8 mouse cellular contexts compared by ENCODE assay signal in genomic region chr9:45905811-45906237, GRCm38 (mm10). TPM values are rescaled to one million over a fixed set of nuclear protein-coding genes. Genes with fewer than 3 reads are reported as not detected.
DNase-seq lines count a peak whose midpoint lies in the region; ATAC-seq and TF ChIP-seq lines count a peak whose summit lies in the region.

No protein-coding gene starts in this region.

- 1% methylated on average over 23 of the region's 27 CpGs for WGBS in lung, adult 2 months
- 0% methylated on average over 17 of the region's 27 CpGs for WGBS in forebrain, embryonic 14.5 days
- 2% methylated on average over 21 of the region's 27 CpGs for WGBS in kidney, adult 2 months
- WGBS in lung, postnatal 0 days: under 1% methylated on average over 7 of the region's 27 CpGs

- no peaks in the 10 kb centered on the region for H3K9me3 ChIP-seq in forebrain, embryonic 14.5 days (replicated peaks; ENCODE audit: control insufficient read depth, low read length)
- no peaks in the 10 kb centered on the region for H3K9me3 ChIP-seq in lung, postnatal 0 days (ENCODE audit: low read length)

- peak overlapping the region; percentile 88 for H3K27ac ChIP-seq in forebrain, embryonic 14.5 days (ENCODE audit: low read depth, low read length)
- H3K27ac ChIP-seq in kidney, adult 2 months (ENCODE audit: insufficient read depth, low read depth, low read length): peak overlapping the region; percentile 78
- H3K27ac ChIP-seq in lung, postnatal 0 days (ENCODE audit: low read length): peak overlapping the region; percentile 99

- peaks cover 42% of the 10 kb centered on the region for H3K36me3 ChIP-seq in forebrain, embryonic 14.5 days (ENCODE audit: control insufficient read depth, insufficient read depth, low read length)
- H3K36me3 ChIP-seq in kidney, adult 2 months (ENCODE audit: control insufficient read depth, insufficient read depth, low read length): no peaks in the 10 kb centered on the region
- H3K36me3 ChIP-seq in lung, postnatal 0 days (ENCODE audit: insufficient read depth, low read length): 0 out of 2 replicates have a peak, but pooled peaks cover 14% of the 10 kb centered on the region

- peaks cover 17% of the 10 kb centered on the region for H3K4me1 ChIP-seq in lung, adult 2 months (ENCODE audit: control insufficient read depth, insufficient read depth, low read length)
- peaks cover 15% of the 10 kb centered on the region for H3K4me1 ChIP-seq in forebrain, embryonic 14.5 days (ENCODE audit: control insufficient read depth, insufficient read depth, low read length)
- peaks cover 14% of the 10 kb centered on the region; the same call in 1 of the 2 replicates for H3K4me1 ChIP-seq in kidney, adult 2 months (ENCODE audit: control insufficient read depth, insufficient read depth, low read length)
- peaks cover 8% of the 10 kb centered on the region; the same call in 1 of the 2 replicates for H3K4me1 ChIP-seq in lung, postnatal 0 days (ENCODE audit: insufficient read depth, low read depth, low read length)

- no peak for DNase-seq in lung, adult 2 months
- DNase-seq in lung, postnatal 36 days: no peak
- DNase-seq in adrenal gland, postnatal 4 days (ENCODE audit: low spot score in 2 of 2): peak; percentile 12 to 22
- DNase-seq in forebrain, embryonic 14.5 days (ENCODE audit: low spot score): peak; percentile 41
- peak; percentile 34 for DNase-seq in kidney, adult 2 months
- peak; percentile 57 for DNase-seq in lung, postnatal 0 days (ENCODE audit: low spot score)
- DNase-seq in spleen, postnatal 36 days (ENCODE audit: low spot score in 2 of 2): peak; percentile 6 to 17
- no peak for DNase-seq in thymus, postnatal 4 days

- H3K9ac ChIP-seq in forebrain, embryonic 14.5 days (ENCODE audit: low read length): peak overlapping the region; percentile 90
- H3K9ac ChIP-seq in lung, postnatal 0 days (replicated peaks; ENCODE audit: low read depth): peak overlapping the region; percentile 98

- no peak for TF ChIP-seq CTCF in lung, adult 2 months (IDR thresholded peaks at IDR 0.05; ENCODE audit: insufficient read depth, low read length)
- no peak for TF ChIP-seq CTCF in kidney, adult 2 months (conservative IDR thresholded peaks at IDR 0.05; ENCODE audit: insufficient read depth, insufficient read length, low read depth, low read length)
- TF ChIP-seq CTCF in lung, postnatal 0 days (IDR thresholded peaks at IDR 0.05): no peak

- peak overlapping the region; percentile 96 for H3K4me3 ChIP-seq in lung, adult 2 months (replicated peaks; ENCODE audit: extremely low read depth, low read depth, low read length)
- H3K4me3 ChIP-seq in forebrain, embryonic 14.5 days (ENCODE audit: low read depth, low read length): peak overlapping the region; percentile 91
- peak overlapping the region; percentile 81 for H3K4me3 ChIP-seq in kidney, adult 2 months (ENCODE audit: insufficient read depth, low read depth, low read length)
- peak overlapping the region; percentile 79 for H3K4me3 ChIP-seq in lung, postnatal 0 days (ENCODE audit: low read depth, low read length)

- H3K4me2 ChIP-seq in forebrain, embryonic 14.5 days (ENCODE audit: low read length): peak overlapping the region; percentile 69
- peak overlapping the region; percentile 84 for H3K4me2 ChIP-seq in lung, postnatal 0 days (replicated peaks; ENCODE audit: low read depth, low read length)

- peak; percentile 48 for ATAC-seq in forebrain, embryonic 14.5 days
- ATAC-seq in lung, postnatal 0 days: peak; percentile 32

- TF ChIP-seq POLR2A in lung, adult 2 months (IDR thresholded peaks at IDR 0.05; ENCODE audit: borderline replicate concordance, extremely low read depth, low read depth, low read length): no peak
- TF ChIP-seq POLR2A in kidney, adult 2 months (IDR thresholded peaks at IDR 0.05; ENCODE audit: low read depth, low read length): no peak

- no peak for TF ChIP-seq EP300 in lung, postnatal 0 days (IDR thresholded peaks at IDR 0.05)

- H3K27me3 ChIP-seq in forebrain, embryonic 14.5 days (replicated peaks; ENCODE audit: control insufficient read depth, insufficient read depth, low read length): no peaks in the 10 kb centered on the region
- H3K27me3 ChIP-seq in kidney, adult 2 months (replicated peaks; ENCODE audit: control insufficient read depth, insufficient read depth, low read length): no peaks in the 10 kb centered on the region
- H3K27me3 ChIP-seq in lung, postnatal 0 days (replicated peaks; ENCODE audit: insufficient read depth, low read length): no peaks in the 10 kb centered on the region

RNA-seq across cellular contexts. Expression of gene Pcsk7, which starts 0.5 kb away (rescaled TPM):
- polyA plus RNA-seq in lung, adult 2 months (2012; rRNA removed): 29.0 and 33.4 TPM in 2 replicates
- 10 to 100 TPM; 31.3 to 35.6 TPM for total RNA-seq in adrenal gland, postnatal 4 days (2021)
- 13.6 and 16.2 TPM in 2 replicates for polyA plus RNA-seq in forebrain, embryonic 14.5 days (2014; fragmentation: Nextera tagmentation; extraction: Ambion mirVana)
- 32.0 and 53.8 TPM in 2 replicates for polyA plus RNA-seq in kidney, adult 2 months (2012; rRNA removed)
- 21.1 and 22.3 TPM in 2 replicates for polyA plus RNA-seq in lung, postnatal 0 days (2015; fragmentation: Nextera tagmentation; extraction: Ambion mirVana)

RNA-seq across cellular contexts. Expression of gene Rnf214, which starts 0.9 kb away (rescaled TPM):
- polyA plus RNA-seq in lung, adult 2 months (2012; rRNA removed): 12.3 and 16.3 TPM in 2 replicates
- 10 to 100 TPM; 53.9 to 58.1 TPM for total RNA-seq in adrenal gland, postnatal 4 days (2021)
- 70.2 and 91.1 TPM in 2 replicates for polyA plus RNA-seq in forebrain, embryonic 14.5 days (2014; fragmentation: Nextera tagmentation; extraction: Ambion mirVana)
- polyA plus RNA-seq in kidney, adult 2 months (2012; rRNA removed): 17.0 and 20.7 TPM in 2 replicates
- 29.5 and 32.3 TPM in 2 replicates for polyA plus RNA-seq in lung, postnatal 0 days (2015; fragmentation: Nextera tagmentation; extraction: Ambion mirVana)

RNA-seq across cellular contexts. Expression of gene Tagln, which starts 30.0 kb away (rescaled TPM):
- 226 and 279 TPM in 2 replicates for polyA plus RNA-seq in lung, adult 2 months (2012; rRNA removed)
- 10 to 100 TPM; 44.1 to 44.3 TPM for total RNA-seq in adrenal gland, postnatal 4 days (2021)
- polyA plus RNA-seq in forebrain, embryonic 14.5 days (2014; fragmentation: Nextera tagmentation; extraction: Ambion mirVana): 4.2 and 5.3 TPM in 2 replicates
- 50.3 and 93.5 TPM in 2 replicates for polyA plus RNA-seq in kidney, adult 2 months (2012; rRNA removed)
- polyA plus RNA-seq in lung, postnatal 0 days (2015; fragmentation: Nextera tagmentation; extraction: Ambion mirVana): 153 and 184 TPM in 2 replicates

RNA-seq across cellular contexts. Expression of gene Sidt2, which starts 49.2 kb away (rescaled TPM):
- polyA plus RNA-seq in lung, adult 2 months (2012; rRNA removed): 357 and 550 TPM in 2 replicates
- 100 to 1,000 TPM; 244 TPM for total RNA-seq in adrenal gland, postnatal 4 days (2021)
- polyA plus RNA-seq in forebrain, embryonic 14.5 days (2014; fragmentation: Nextera tagmentation; extraction: Ambion mirVana): 24.5 and 30.9 TPM in 2 replicates
- polyA plus RNA-seq in kidney, adult 2 months (2012; rRNA removed): 345 and 570 TPM in 2 replicates
- 55.4 and 58.7 TPM in 2 replicates for polyA plus RNA-seq in lung, postnatal 0 days (2015; fragmentation: Nextera tagmentation; extraction: Ambion mirVana)

Comparison
In these comparisons a context has a peak if more than half of its experiments do, and no peak if none do; other contexts are left out.
1. DNase-seq: peak in adrenal gland, postnatal 4 days (2 of 2), forebrain, embryonic 14.5 days (single experiment), kidney, adult 2 months (single experiment), lung, postnatal 0 days (single experiment) and spleen, postnatal 36 days (2 of 2); none in lung, adult 2 months (single experiment), lung, postnatal 36 days (single experiment) and thymus, postnatal 4 days (single experiment).
2. Peak in every context shown above with its lines, with median percentiles within 50 percentile points of each other: H3K4me3 ChIP-seq and H3K27ac ChIP-seq.